Mouse (Mus musculus) ES-Bruce4 (cell line): Measurements from ENCODE around the gene Cela2a.

Source experiments
- CTCF ChIP-seq: IDR thresholded peaks from one replicate; pipeline ENCODE4 v1.8.1; 2011; ENCODE audit warnings: low read depth, low read length
- POLR2A ChIP-seq: IDR thresholded peaks from one replicate; pipeline ENCODE4 v1.8.1; 2011; ENCODE audit warnings: low read length; ENCODE audit not compliant: insufficient read depth

- TF ChIP-seq CTCF (no peak), POLR2A (no peak)
These were observed 35.8 kb upstream of the Cela2a start for GRCm38 (mm10) chr4:141861591-141862295.
